Mouse (Mus musculus): ENCODE results near the gene Vmn1r224. TPM values are rescaled to one million over a fixed set of nuclear protein-coding genes. Genes with fewer than 3 reads are reported as not detected.

The Vmn1r224 gene
- polyA plus RNA-seq (2015; fragmentation: Nextera tagmentation; extraction: Ambion mirVana), result not detected in 2 replicates

GRCm38 (mm10) chr17:20413846-20414245 is at the start of gene Vmn1r224:
TSS of gene Vmn1r224 (plus strand) at chr17:20414146.
- H3K27me3 ChIP-seq (ENCODE audit: insufficient read depth, low read length), result no peaks in the 10 kb centered on the region
- no peak within 1 kb of the TSS for H3K4me2 ChIP-seq (replicated peaks; ENCODE audit: low read depth, low read length)
- WGBS, result 24% methylated on average over 1 of the region's 1 CpGs
- H3K4me1 ChIP-seq (ENCODE audit: insufficient read depth, low read length), result no peaks in the 10 kb centered on the region
- no peak within 1 kb of the TSS for H3K4me3 ChIP-seq (ENCODE audit: low read length)
- H3K27ac ChIP-seq (ENCODE audit: low read length), result no peak within 1 kb of the TSS
- no peak within 1 kb of the TSS for H3K9ac ChIP-seq (replicated peaks; ENCODE audit: low read length)
- peaks cover 3% of the 10 kb centered on the region; the same call in 1 of the 2 replicates for H3K9me3 ChIP-seq (ENCODE audit: low read length)
- no peaks in the 10 kb centered on the region for H3K36me3 ChIP-seq (ENCODE audit: insufficient read depth, low read length)
- no peak for ATAC-seq (ENCODE audit: low FRiP score, low TSS enrichment)

DNA sequence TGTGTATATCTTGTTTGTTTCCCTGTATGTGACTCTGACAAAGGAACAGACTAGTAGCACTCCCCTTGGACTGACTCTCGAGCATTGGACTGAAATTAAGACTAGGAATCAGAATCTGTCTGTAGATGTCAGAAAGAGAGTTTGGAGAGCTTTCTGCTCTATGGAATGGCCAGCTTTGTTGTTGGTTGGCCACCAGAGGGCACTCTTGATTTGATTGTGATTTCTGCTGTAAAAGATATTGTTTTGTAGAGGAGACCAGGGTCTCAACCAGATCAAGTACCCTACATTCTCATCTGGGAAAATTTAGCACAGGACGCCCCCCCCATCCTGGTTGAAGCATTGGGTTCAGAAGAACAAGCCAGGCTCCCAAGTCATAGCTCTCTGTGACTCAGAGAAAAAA is 14.8 kb upstream of the Vmn1r224 start:
- Histone ChIP-seq H3K27me3 (ENCODE audit: insufficient read depth, low read length) (no peaks in the 10 kb centered on the region), H3K27ac (ENCODE audit: low read length) (no peak overlapping the region), H3K4me2 (replicated peaks; ENCODE audit: low read depth, low read length) (no peak overlapping the region), H3K4me1 (ENCODE audit: insufficient read depth, low read length) (no peaks in the 10 kb centered on the region), H3K36me3 (ENCODE audit: insufficient read depth, low read length) (no peaks in the 10 kb centered on the region), H3K9me3 (ENCODE audit: low read length) (peaks cover 28% of the 10 kb centered on the region), H3K9ac (replicated peaks; ENCODE audit: low read length) (no peak overlapping the region), H3K4me3 (ENCODE audit: low read length) (no peak overlapping the region)
- no peak for ATAC-seq (ENCODE audit: low FRiP score, low TSS enrichment)
- 40% methylated on average over 2 of the region's 2 CpGs for WGBS

- peaks cover 6% of the 10 kb centered on the region; the same call in 1 of the 2 replicates for H3K9me3 ChIP-seq (ENCODE audit: low read length)
- no peak overlapping the region for H3K4me3 ChIP-seq (ENCODE audit: low read length)
- H3K4me2 ChIP-seq (replicated peaks; ENCODE audit: low read depth, low read length), result no peak overlapping the region
- no peak overlapping the region for H3K9ac ChIP-seq (replicated peaks; ENCODE audit: low read length)
- no peak overlapping the region for H3K27ac ChIP-seq (ENCODE audit: low read length)
- H3K4me1 ChIP-seq (ENCODE audit: insufficient read depth, low read length), result no peaks in the 10 kb centered on the region
- no peaks in the 10 kb centered on the region for H3K27me3 ChIP-seq (ENCODE audit: insufficient read depth, low read length)
- no peak for ATAC-seq (ENCODE audit: low FRiP score, low TSS enrichment)
- no peaks in the 10 kb centered on the region for H3K36me3 ChIP-seq (ENCODE audit: insufficient read depth, low read length)
These were observed 25.3 kb downstream of the Vmn1r224 start for GRCm38 (mm10) chr17:20439263-20439662.

DNA sequence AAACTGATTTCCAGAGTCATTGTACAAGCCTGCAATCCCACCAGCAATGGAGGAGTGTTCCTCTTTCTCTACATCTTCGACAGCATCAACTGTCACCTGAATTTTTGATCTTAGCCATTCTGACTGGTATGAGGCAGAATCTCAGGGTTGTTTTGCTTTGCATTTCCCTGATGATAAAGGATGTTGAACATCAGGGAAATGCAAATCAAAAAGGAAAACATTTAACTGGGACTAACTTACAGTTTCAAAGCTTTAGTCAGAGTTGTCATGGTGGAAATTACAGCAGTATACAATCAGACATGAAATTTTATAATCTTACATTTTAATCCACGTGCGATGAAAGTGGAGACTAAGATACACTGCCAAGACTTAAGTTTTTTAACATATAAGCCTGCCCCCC is 59.4 kb downstream of the Vmn1r224 start:
- Histone ChIP-seq H3K9me3 (ENCODE audit: low read length) (no peaks in the 10 kb centered on the region; the same call in none of the 2 replicates), H3K4me2 (replicated peaks; ENCODE audit: low read depth, low read length) (no peak overlapping the region), H3K27ac (ENCODE audit: low read length) (no peak overlapping the region), H3K36me3 (ENCODE audit: insufficient read depth, low read length) (no peaks in the 10 kb centered on the region), H3K9ac (replicated peaks; ENCODE audit: low read length) (no peak overlapping the region), H3K4me1 (ENCODE audit: insufficient read depth, low read length) (no peaks in the 10 kb centered on the region), H3K27me3 (ENCODE audit: insufficient read depth, low read length) (no peaks in the 10 kb centered on the region), H3K4me3 (ENCODE audit: low read length) (no peak overlapping the region)
- WGBS, result 75% methylated on average over 3 of the region's 3 CpGs
- no peak for ATAC-seq (ENCODE audit: low FRiP score, low TSS enrichment)

Other genes starting within 250 kb of the Vmn1r224 start
- gene Fpr-rs6, start 231.0 kb upstream of the Vmn1r224 start, polyA plus RNA-seq (2015; fragmentation: Nextera tagmentation; extraction: Ambion mirVana), result not detected in 2 replicates
- gene Vmn2r105, start 179.1 kb upstream of the Vmn1r224 start, polyA plus RNA-seq (2015; fragmentation: Nextera tagmentation; extraction: Ambion mirVana), result not detected in 2 replicates
- not detected in 2 replicates for gene Vmn2r106, start 128.6 kb upstream of the Vmn1r224 start, polyA plus RNA-seq (2015; fragmentation: Nextera tagmentation; extraction: Ambion mirVana)
- gene Vmn2r107, start 68.9 kb upstream of the Vmn1r224 start, polyA plus RNA-seq (2015; fragmentation: Nextera tagmentation; extraction: Ambion mirVana), result not detected in 2 replicates
- not detected in 2 replicates for gene Vmn2r108, start 67.2 kb downstream of the Vmn1r224 start, polyA plus RNA-seq (2015; fragmentation: Nextera tagmentation; extraction: Ambion mirVana)
- not detected in 2 replicates for gene Vmn1r225, start 84.0 kb downstream of the Vmn1r224 start, polyA plus RNA-seq (2015; fragmentation: Nextera tagmentation; extraction: Ambion mirVana)
- not detected in 2 replicates for gene Vmn2r109, start 150.6 kb downstream of the Vmn1r224 start, polyA plus RNA-seq (2015; fragmentation: Nextera tagmentation; extraction: Ambion mirVana)
- 0.03 TPM in 1 of 2 replicates, not detected in the other for gene Vmn2r110, start 182.3 kb downstream of the Vmn1r224 start, polyA plus RNA-seq (2015; fragmentation: Nextera tagmentation; extraction: Ambion mirVana)
- gene Fpr-rs3, start 210.7 kb downstream of the Vmn1r224 start, polyA plus RNA-seq (2015; fragmentation: Nextera tagmentation; extraction: Ambion mirVana), result not detected in 2 replicates